Mouse (Mus musculus) spleen, adult 2 months (tissue): ENCODE measurements around the gene Txnrd1.

Experiments
- CTCF ChIP-seq: fragments of 200-500 bp; IDR thresholded peaks from 2 replicates; pipeline ENCODE4 v1.5.1; 2011; ENCODE audit warnings: mild to moderate bottlenecking, inconsistent platforms; ENCODE audit not compliant: insufficient read depth, insufficient read length, insufficient replicate concordance; ENCODE audit errors: extremely low read depth
- POLR2A ChIP-seq: fragments of 200-500 bp; IDR thresholded peaks from 2 replicates; pipeline ENCODE4 v1.6.1; 2011; ENCODE audit warnings: low read depth, low read length, inconsistent platforms

GRCm38 (mm10) chr10:82808891-82809290 is 24.9 kb upstream of the Txnrd1 start:
- no peak for TF ChIP-seq CTCF
- TF ChIP-seq POLR2A: no peak
